Mouse (Mus musculus): ENCODE results near the gene Krt4.

Gene Krt4

DNA sequence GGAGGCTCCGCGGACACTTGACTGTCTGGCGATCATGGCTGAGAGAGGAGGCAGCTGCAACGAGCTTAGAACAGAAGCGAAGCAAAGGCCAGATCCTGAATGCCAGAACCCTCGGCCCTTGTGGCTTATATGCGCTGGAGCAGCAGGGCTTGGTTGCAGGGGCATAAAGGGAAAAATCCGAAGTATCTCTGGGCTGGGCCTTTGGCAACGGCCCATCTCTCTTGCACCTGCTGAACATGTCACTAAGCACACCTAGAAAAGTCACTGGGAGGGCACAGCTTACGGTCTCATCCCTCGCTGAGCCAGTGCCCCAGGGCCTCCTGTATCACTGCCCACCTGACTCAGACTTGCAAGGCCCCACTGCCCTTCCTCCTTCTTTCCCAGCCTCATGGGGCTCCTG lies at the start of gene Krt4:
Gene Krt4 (minus strand): TSS at position 101 of the 400 bp plus-strand sequence.
- DNase-seq: no peak

GRCm38 (mm10) chr15:101973414-101974077 lies 49.0 kb upstream of the Krt4 start:
- DNase-seq: peak; percentile 86 to 90

DNA sequence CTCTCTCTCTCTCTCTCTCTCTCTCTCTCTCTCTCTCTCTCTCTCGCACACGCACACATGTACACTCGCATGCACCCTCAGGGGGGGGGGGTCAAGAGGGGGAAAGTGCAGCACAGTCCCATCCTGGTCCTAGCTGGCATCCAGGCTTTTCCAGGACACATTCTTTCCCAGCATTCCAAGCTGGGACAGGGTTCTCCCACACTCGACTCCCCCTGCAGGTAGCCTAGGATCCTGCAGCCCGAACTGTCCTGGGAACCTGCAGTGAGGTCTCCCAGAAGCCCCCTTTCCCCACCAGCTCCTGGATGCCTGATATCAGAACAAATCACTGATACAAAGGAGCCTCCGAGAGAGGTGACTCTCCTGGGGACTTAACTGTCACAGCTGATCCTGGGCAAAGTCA lies 46.0 kb upstream of the Krt4 start:
- no peak for DNase-seq

- no peak for DNase-seq
These were observed 42.3 kb upstream of the Krt4 start for GRCm38 (mm10) chr15:101966808-101967207.

DNA sequence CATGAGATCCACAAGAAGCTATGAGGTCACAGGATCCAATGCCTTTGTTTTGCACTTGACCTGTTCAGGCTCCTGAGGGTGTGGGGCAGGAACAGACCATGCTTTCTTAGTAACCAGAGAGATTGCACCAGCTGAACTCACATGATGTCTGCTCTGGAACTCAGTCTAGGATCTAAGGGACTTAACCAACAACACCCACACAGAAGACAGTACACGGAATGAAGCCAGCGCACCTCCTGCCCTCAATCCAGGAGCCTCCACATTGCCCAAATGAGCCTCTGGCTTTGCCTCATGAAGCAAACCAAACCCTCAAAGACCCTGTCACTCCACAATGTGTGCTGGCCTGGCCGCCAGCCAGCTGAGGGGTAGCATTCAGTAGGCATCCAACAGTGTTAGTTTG lies 34.4 kb upstream of the Krt4 start:
- no peak for DNase-seq

DNA sequence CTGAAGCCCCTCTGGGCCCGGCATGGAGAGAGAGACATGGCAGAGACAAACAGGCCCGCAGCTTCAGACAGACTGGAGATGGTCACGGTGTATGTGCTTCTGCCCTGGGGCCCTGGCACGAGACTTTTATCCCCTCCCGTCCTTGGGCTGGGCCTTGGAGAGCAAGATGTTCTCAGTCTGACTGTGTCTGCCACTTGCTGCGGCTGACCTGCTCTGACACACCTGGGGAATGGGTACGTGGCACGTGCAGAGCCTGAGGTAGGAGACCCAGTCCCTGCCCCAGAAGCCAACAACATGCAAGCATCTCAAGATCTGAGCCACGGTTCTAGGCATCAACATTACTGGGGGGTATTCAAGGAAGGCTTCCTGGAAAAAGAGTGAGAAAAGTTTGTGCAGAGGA lies 29.7 kb upstream of the Krt4 start, which contains the start of gene Krt78:
Gene Krt78 (minus strand): TSS at position 101 of the 400 bp plus-strand sequence.
- DNase-seq: no peak

DNA sequence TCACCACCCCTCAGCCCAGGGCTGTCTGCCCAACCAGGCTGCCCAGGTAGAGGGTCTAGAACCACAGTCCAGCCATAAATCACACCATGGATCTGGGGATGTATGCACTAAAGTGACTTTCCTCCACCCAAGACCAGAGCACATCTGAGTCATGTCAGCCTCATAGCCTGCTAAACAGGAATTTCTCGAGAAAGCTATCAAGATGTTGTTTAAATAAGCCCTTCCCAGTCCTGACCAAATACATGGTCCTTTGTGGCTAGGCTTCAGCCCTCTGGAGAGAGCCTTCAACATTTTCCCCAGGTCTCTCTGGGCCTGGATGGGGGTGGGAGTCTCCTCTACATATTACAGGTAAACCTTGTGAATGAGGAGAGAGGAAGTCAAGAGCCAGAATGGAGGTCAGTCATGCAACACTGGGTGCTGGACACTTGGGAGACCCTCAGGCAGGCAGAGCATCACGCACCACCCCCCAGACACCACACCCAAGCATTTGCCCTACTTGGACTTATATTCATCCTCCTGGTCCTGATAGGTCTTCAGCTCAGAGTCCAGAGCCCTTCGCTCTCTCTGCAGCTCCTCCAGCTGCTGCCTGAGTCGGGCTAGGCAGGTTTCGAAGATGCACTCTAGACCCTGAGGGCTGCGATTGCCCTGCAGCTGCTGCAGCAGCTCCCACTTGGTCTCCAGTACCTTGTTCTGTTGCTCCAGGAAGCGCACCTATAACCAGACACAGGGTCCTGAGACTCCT lies 28.4 kb upstream of the Krt4 start:
- DNase-seq: no peak

DNA sequence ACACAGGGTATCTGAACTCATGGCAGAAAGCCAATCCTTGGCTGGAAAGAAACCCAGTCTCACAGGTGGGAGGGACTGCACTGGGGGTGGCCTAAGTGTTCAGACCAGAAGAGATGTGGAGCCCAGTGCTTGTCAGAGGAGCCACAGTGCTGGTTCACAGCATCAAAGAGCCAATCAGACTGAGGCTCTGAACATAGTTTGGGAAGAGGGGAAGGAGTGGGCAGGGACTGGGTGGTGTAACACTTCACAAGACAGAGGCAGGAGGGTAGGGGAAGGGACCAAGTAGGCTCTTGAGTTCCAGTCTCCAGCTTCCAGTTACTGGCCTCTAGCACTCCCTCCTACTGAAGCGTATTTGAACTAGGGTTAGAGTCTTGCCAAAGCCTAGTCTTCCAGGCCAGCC lies 20.9 kb upstream of the Krt4 start:
- no peak for DNase-seq

- no peak for DNase-seq
These were observed 17.4 kb upstream of the Krt4 start for GRCm38 (mm10) chr15:101941948-101942347.

DNA sequence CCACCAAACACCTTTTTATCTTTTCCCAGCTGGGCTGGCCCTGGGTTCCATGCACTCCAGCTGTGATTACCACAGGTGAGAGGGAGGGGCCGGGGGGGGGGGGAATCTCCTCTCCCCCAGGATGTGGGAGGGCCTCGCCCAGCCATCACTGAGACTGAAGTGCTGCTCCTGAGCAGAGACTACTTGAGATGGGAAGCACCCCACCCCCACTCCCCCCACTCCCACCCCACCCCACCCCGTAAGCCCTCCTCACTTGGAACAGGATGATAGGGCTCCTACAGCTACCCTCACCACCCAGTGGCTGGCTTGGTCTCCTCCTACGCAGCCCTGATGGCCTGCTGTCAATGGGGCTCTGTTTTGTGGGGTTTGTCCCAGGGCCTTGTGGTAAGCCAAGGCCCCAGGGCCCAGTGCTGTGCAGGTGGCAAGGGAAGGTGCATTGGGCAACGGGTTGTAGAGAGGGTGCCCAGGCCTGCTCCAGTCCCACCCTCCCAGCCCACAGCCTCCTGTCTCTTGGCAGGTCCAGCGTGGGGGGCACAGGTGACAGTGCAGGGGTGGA lies 15.8 kb upstream of the Krt4 start, which contains the start of gene Krt79:
Gene Krt79 (minus strand): TSS at position 51 of the 556 bp plus-strand sequence.
- no peak for DNase-seq

GRCm38 (mm10) chr15:101938600-101939308 lies 14.2 kb upstream of the Krt4 start:
- no peak for DNase-seq

- no peak for DNase-seq
These were observed 8.5 kb upstream of the Krt4 start for GRCm38 (mm10) chr15:101933024-101933423.

DNA sequence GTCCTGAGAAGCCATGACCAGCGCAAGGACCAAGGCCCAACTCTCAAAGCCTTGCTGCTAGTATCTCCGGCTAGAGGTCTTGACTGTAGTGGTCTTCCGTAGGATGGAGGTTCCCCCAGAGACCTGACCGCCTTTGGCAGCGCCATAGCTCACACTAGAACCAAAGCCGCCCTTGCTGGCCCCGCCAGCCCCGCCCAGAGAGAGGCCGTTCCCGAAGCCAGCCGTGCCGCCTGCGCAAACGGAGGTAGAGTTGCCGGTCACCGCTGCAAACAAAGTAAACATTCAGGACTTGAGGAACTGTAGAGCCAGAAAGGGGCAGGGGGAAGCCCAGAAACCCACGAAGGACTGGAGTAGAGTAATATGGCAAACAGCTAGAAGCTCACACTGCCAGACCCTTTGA lies 5.1 kb upstream of the Krt4 start:
- no peak for DNase-seq

- DNase-seq: no peak
These were observed 4.6 kb upstream of the Krt4 start for GRCm38 (mm10) chr15:101929087-101929486.

DNA sequence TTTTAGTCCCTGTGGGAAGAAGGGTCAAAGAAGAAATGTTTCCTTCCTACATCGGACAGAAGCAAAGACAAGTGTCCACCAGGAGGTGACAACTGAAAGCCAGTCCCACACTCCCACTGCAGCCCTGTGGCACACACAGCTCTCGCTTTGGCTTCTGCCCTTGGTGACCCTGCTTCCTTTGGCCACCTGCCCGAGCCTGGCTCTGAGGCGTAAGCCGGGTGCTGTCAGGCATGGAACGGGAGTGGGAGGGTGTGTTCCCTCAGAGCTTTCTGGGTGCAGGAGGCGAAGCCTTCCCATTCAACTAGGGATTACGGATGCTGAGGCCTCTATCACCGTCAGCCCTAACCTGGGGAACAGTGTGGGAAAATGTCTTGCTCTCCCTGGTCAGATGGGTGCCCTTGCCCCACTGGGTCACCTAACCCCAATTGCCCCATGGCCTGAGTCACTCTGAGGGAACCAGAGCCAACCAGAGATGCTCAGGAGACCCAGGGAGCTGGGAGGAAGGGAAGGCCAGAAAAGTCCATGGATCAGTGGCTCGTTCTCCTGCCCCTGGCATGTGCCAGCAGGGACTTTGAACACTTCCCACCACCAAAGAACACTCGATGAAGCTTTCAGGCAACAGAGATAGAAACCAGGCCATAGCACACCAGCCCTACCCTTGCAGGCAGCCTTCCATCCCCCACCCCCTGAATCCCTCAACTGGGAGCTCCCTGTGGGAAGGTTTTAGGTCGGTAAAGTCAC lies 3.0 kb upstream of the Krt4 start:
- DNase-seq: no peak

GRCm38 (mm10) chr15:101925041-101925440 lies 506 bp upstream of the Krt4 start:
- no peak for DNase-seq

GRCm38 (mm10) chr15:101922296-101922695 lies 2.2 kb downstream of the Krt4 start:
- no peak for DNase-seq

GRCm38 (mm10) chr15:101916072-101916471 lies 8.5 kb downstream of the Krt4 start:
- no peak for DNase-seq

DNA sequence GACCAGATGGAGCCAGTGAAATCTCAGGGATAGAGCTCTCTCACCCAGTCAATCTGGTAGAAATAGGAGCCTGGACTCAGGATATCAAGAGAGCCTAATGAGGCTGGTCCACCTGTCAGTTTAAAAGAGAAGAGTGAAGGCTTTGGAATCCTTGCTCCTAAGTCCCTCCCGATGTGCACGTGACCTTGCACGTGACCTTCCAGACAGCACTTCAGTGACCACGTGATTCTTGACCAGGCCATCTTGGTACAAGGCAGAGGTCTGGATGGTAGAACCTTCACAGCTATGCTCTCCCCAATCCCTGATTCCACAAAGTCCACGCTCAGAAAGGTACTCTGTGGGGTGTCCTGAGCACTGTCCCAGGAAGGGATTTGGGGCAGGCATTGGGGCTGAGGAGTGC lies 19.7 kb downstream of the Krt4 start:
- no peak for DNase-seq

DNA sequence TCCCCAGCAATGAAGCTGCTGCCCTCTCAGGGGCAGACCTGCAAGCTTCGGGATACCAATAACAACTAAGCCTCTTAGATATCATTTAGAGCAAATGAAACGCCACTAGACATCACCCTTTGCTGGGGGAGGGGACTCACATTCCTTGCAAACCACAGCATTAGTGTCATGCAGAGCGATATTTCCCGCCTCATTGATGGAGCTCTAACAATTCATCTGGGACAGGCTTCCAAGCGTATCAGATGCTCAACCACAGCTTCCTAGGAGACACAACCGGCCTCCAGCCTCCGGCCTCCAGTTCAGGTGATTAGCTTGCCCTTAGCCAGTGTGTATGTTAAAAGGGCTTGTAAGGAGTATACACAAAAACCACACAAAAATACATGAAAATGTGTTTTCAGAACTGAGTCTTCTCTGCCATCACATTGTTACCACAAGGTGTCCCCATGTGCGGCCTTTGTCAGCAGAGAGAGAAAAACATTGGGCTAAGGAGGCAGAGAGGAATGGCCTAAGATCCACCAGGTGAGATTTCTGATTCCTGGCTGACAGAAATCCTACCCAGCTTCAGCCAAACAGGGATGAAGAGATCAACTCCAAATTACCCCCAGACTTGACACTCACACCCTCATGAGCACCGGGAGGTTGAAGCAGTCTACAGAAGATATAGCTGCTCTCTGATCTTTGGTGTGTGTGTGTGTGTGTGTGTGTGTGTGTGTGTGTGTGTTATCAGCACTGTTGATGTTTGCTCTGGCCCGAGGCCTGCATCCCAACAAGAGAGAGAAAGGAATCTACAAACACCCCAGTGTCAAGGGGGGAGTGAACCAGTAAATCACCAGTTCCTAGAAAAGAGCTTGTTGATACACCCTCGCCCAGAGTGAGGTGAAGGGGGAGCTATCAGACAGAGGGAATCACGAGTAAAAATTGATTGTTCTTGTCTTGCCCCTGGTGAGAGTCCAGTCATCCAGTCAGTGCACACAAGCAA lies 22.1 kb downstream of the Krt4 start:
- DNase-seq: no peak

DNA sequence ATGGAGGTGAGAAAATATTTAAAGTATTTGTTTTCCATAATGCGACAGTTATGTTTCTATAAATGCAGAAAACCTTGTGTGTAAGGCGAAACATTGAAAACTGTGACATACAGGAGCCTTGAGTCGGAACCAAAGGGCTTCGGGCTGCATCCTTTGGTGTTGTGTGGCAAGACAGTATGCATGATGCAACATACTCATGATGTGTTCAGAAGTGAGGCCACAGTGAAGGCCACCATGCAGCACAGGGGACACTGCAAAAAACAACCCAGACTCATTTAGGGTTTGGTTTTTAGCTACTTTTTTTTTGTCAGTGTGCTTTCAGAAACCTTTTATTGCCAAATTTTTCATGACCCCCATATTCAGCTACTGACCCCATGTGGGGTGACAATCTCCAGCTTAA lies 29.3 kb downstream of the Krt4 start:
- no peak for DNase-seq
